Mouse (Mus musculus) MEL (cell line): ENCODE results near the gene Fam213a. TPM values are rescaled to one million over a fixed set of nuclear protein-coding genes. Genes with fewer than 3 reads are reported as not detected.
A peak's percentile ranks its signal among the peaks of the same experiment; 100 is the strongest.

Source experiments
- DNase-seq: peaks from one replicate; pipeline ENCODE4 v3.0.0; 2011; ENCODE audit warnings: low read depth, low spot score
- H3K27ac ChIP-seq: 2 replicates; pipeline ENCODE4 v1.5.1; 2012; ENCODE audit warnings: low read depth, mild to moderate bottlenecking, control low read depth, low read length, moderate library complexity; ENCODE audit not compliant: control insufficient read depth
- H3K27me3 ChIP-seq, 2 experiments: fragments of 150-350 bp in 1 of 2; sonication (generic) in 1 of 2; 2 replicates each; pipeline ENCODE4 v1.6.1; 2012; ENCODE audit warnings: low read length in 2 of 2, mild to moderate bottlenecking in 2 of 2, improper control_type of control experiment in 1 of 2, moderate library complexity in 1 of 2; ENCODE audit not compliant: insufficient read depth in 2 of 2, control insufficient read depth in 1 of 2
- H3K36me3 ChIP-seq, 2 experiments: 2 replicates each; pipeline ENCODE4 v1.6.1; 2012 to 2014; ENCODE audit warnings: low read length in 2 of 2, improper control_type of control experiment in 1 of 2, inconsistent platforms in 1 of 2, mild to moderate bottlenecking in 1 of 2; ENCODE audit not compliant: insufficient read depth in 2 of 2, control insufficient read depth in 1 of 2
- H3K4me1 ChIP-seq, 2 experiments: fragments of 150-350 bp in 1 of 2; sonication (generic) in 1 of 2; 2 replicates each; pipeline ENCODE4 v1.6.1; 2012; ENCODE audit warnings: low read length in 2 of 2, improper control_type of control experiment in 1 of 2, mild to moderate bottlenecking in 1 of 2; ENCODE audit not compliant: insufficient read depth in 2 of 2, control insufficient read depth in 1 of 2
- H3K4me3 ChIP-seq, 2 experiments: fragments of 150-350 bp in 1 of 2; sonication (generic) in 1 of 2; 2 replicates each; pipeline ENCODE4 v1.5.1; 2012; ENCODE audit warnings: low read depth in 2 of 2, low read length in 2 of 2, mild to moderate bottlenecking in 2 of 2, moderate library complexity in 2 of 2, control low read depth in 1 of 2, improper control_type of control experiment in 1 of 2; ENCODE audit not compliant: control insufficient read depth in 1 of 2, insufficient read depth in 1 of 2
- H3K79me2 ChIP-seq: 2 replicates; pipeline ENCODE4 v1.6.1; 2012; ENCODE audit warnings: mild to moderate bottlenecking, low read length, moderate library complexity; ENCODE audit not compliant: control insufficient read depth, poor library complexity, insufficient read depth
- H3K9ac ChIP-seq: 2 replicates; pipeline ENCODE4 v1.6.1; 2012; ENCODE audit warnings: low read depth, mild to moderate bottlenecking, control low read depth, low read length, moderate library complexity; ENCODE audit not compliant: control insufficient read depth, poor library complexity, severe bottlenecking
- H3K9me3 ChIP-seq: fragments of 150-350 bp; sonication (generic); replicated peaks from 2 replicates; pipeline ENCODE4 v1.6.1; 2012; ENCODE audit warnings: mild to moderate bottlenecking, low read length, improper control_type of control experiment, moderate library complexity; ENCODE audit not compliant: insufficient read depth
- CHD2 ChIP-seq: IDR thresholded peaks from 2 replicates; pipeline ENCODE4 v1.6.1; 2011; ENCODE audit warnings: low read length, improper control_type of control experiment
- CTCF ChIP-seq, 3 experiments: IDR thresholded peaks in 2 of 3; conservative IDR thresholded peaks in 1 of 3; 2 replicates each; pipeline ENCODE4 v1.5.1; 2011 to 2012; ENCODE audit warnings: low read length in 3 of 3, low read depth in 2 of 3, mild to moderate bottlenecking in 2 of 3, improper control_type of control experiment in 1 of 3, inconsistent platforms in 1 of 3, mixed read lengths in 1 of 3, moderate library complexity in 1 of 3; ENCODE audit not compliant: control insufficient read depth in 1 of 3, insufficient read depth in 1 of 3, poor library complexity in 1 of 3, severe bottlenecking in 1 of 3
- ETS1 ChIP-seq: IDR thresholded peaks from 2 replicates; pipeline ENCODE4 v1.6.1; 2012; ENCODE audit warnings: low read depth, mild to moderate bottlenecking, inconsistent platforms, low read length, improper control_type of control experiment, moderate library complexity
- GABPA ChIP-seq: IDR thresholded peaks from 2 replicates; pipeline ENCODE4 v1.6.1; 2012; ENCODE audit warnings: low read depth, mild to moderate bottlenecking, inconsistent platforms, low read length, improper control_type of control experiment, moderate library complexity
- GATA1 ChIP-seq: IDR thresholded peaks from 2 replicates; pipeline ENCODE4 v1.6.1; 2011; ENCODE audit warnings: low read depth, low read length, improper control_type of control experiment
- HCFC1 ChIP-seq: IDR thresholded peaks from 2 replicates; pipeline ENCODE4 v1.6.1; 2012; ENCODE audit warnings: low read depth, mild to moderate bottlenecking, inconsistent platforms, low read length, improper control_type of control experiment, moderate library complexity
- MAFK ChIP-seq: IDR thresholded peaks from 2 replicates; pipeline ENCODE4 v1.6.1; 2011; ENCODE audit warnings: low read depth, mild to moderate bottlenecking, low read length, improper control_type of control experiment, borderline replicate concordance
- MAZ ChIP-seq: IDR thresholded peaks from 2 replicates; pipeline ENCODE4 v1.6.1; 2012; ENCODE audit warnings: low read depth, mild to moderate bottlenecking, inconsistent platforms, low read length, improper control_type of control experiment
- MXI1 ChIP-seq: IDR thresholded peaks from 2 replicates; pipeline ENCODE4 v1.6.1; 2011; ENCODE audit warnings: mild to moderate bottlenecking, low read depth, low read length, improper control_type of control experiment
- MYB ChIP-seq: IDR thresholded peaks from 2 replicates; pipeline ENCODE4 v1.6.1; 2011; ENCODE audit warnings: mild to moderate bottlenecking, low read depth, low read length, improper control_type of control experiment
- POLR2AphosphoS2 ChIP-seq: IDR thresholded peaks from 2 replicates; pipeline ENCODE4 v1.6.1; 2011; ENCODE audit warnings: low read length, improper control_type of control experiment
- POLR2AphosphoS5 ChIP-seq: IDR thresholded peaks from 2 replicates; pipeline ENCODE4 v1.6.1; 2012; ENCODE audit warnings: low read depth, borderline replicate concordance, mild to moderate bottlenecking, inconsistent platforms, low read length, moderate library complexity, mixed read lengths
- RAD21 ChIP-seq: IDR thresholded peaks from 2 replicates; pipeline ENCODE4 v1.6.1; 2011; ENCODE audit warnings: mild to moderate bottlenecking, low read depth, low read length, improper control_type of control experiment
- RCOR1 ChIP-seq: IDR thresholded peaks from 2 replicates; pipeline ENCODE4 v1.6.1; 2012; ENCODE audit warnings: low read depth, mild to moderate bottlenecking, inconsistent platforms, low read length, improper control_type of control experiment
- TAL1 ChIP-seq: IDR thresholded peaks from 2 replicates; pipeline ENCODE4 v1.6.1; 2012; ENCODE audit warnings: mild to moderate bottlenecking, inconsistent platforms, low read length, moderate library complexity, mixed read lengths
- TCF12 ChIP-seq: IDR thresholded peaks from 2 replicates; pipeline ENCODE4 v1.6.1; 2014; ENCODE audit warnings: low read depth, mild to moderate bottlenecking, inconsistent platforms, low read length, improper control_type of control experiment, moderate library complexity
- USF1 ChIP-seq: IDR thresholded peaks from 2 replicates; pipeline ENCODE4 v1.6.1; 2014; ENCODE audit warnings: low read depth, mild to moderate bottlenecking, inconsistent platforms, low read length, improper control_type of control experiment, moderate library complexity
- USF2 ChIP-seq, 2 experiments: IDR thresholded peaks; 2 replicates each; pipeline ENCODE4 v1.6.1; 2011 to 2012; ENCODE audit warnings: improper control_type of control experiment in 2 of 2, low read length in 2 of 2, borderline replicate concordance in 1 of 2, inconsistent platforms in 1 of 2, low read depth in 1 of 2, mild to moderate bottlenecking in 1 of 2; ENCODE audit not compliant: insufficient read depth in 1 of 2
- ZC3H11A ChIP-seq: IDR thresholded peaks from 2 replicates; pipeline ENCODE4 v1.6.1; 2012; ENCODE audit warnings: low read depth, mild to moderate bottlenecking, inconsistent platforms, low read length, improper control_type of control experiment
- ZMIZ1 ChIP-seq: IDR thresholded peaks from 2 replicates; pipeline ENCODE4 v1.6.1; 2012; ENCODE audit warnings: low read depth, mild to moderate bottlenecking, inconsistent platforms, low read length, improper control_type of control experiment, moderate library complexity
- polyA plus RNA-seq, 2 experiments: library from polyadenylated mRNA; stranded (reverse) in 1 of 2; unstranded in 1 of 2; fragments of >175 nt in 1 of 2; fragments of >200 nt in 1 of 2; gene quantifications; 2 replicates each; pipeline versions ENCODE4 v1.2.1 to v1.2.4; 2012; ENCODE audit warnings: low replicate concordance in 2 of 2, low read depth in 1 of 2; ENCODE audit not compliant: insufficient read length in 2 of 2, insufficient read depth in 1 of 2, missing spikeins in 1 of 2
- total RNA-seq: library from RNA; depleted of rRNA; stranded (reverse); fragments of 300-350 nt; gene quantifications from 2 replicates; pipeline ENCODE4 v1.2.3, GENCODE M21; 2012

Gene Fam213a
- total and polyA plus RNA-seq, 3 experiments = 19.2 to 28.5 TPM; not detected in 1

DNA sequence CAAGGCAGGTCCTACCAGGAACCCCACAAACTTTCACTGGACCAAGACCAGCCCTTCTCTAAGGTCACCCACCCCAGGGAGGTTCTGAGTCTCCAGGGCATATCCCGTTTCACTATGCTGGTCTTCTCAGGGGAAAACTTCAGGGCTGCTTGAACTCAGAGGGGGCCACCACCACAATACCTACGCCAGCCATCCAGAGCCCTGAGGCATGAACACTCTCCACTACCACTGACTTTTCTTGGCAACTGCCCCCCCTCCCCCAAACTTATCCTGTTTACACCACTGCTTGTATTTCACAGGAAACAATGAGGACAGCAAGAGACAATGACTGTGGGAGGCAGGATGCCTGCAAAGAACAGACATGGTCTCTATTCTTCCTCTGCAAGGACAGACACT lies 54.6 kb downstream of the Fam213a start:
- peaks cover 16% of the 10 kb centered on the region; the same call in 1 of the 2 replicates for H3K79me2 ChIP-seq
- peak overlapping the region; percentile 16; the same call in 1 of the 2 replicates for H3K27ac ChIP-seq
- no peak overlapping the region for H3K4me3 ChIP-seq
- H3K4me1 ChIP-seq = peaks cover 12 to 43% of the 10 kb centered on the region in 2 experiments
- TF ChIP-seq RCOR1 = no peak
- TF ChIP-seq POLR2AphosphoS5 = no peak
- no peak for TF ChIP-seq TAL1
- no peak for TF ChIP-seq CHD2
- TF ChIP-seq USF2 (IDR thresholded peaks at IDR 0.05; ENCODE audit: borderline replicate concordance in 1 of 2, insufficient read depth in 1 of 2, low read depth in 1 of 2, low read length in 2 of 2) = no peak
- TF ChIP-seq USF1 = no peak
- no peak for TF ChIP-seq MAZ
- TF ChIP-seq RAD21 = no peak
- no peak for TF ChIP-seq HCFC1
- TF ChIP-seq GABPA = no peak
- no peak for TF ChIP-seq MAFK
- no peak for TF ChIP-seq ZMIZ1
- no peak for TF ChIP-seq CTCF (IDR thresholded peaks at IDR 0.05 in 2 of 3, conservative IDR thresholded peaks at IDR 0.05 in 1 of 3; ENCODE audit: control insufficient read depth in 1 of 3, insufficient read depth in 1 of 3, low read depth in 2 of 3, low read length in 3 of 3, poor library complexity in 1 of 3, severe bottlenecking in 1 of 3)
- no peak for TF ChIP-seq MYB
- no peak for TF ChIP-seq POLR2AphosphoS2
- no peak for TF ChIP-seq TCF12
- no peak for TF ChIP-seq MXI1
- no peak for TF ChIP-seq GATA1
- TF ChIP-seq ZC3H11A = no peak
- TF ChIP-seq ETS1 = no peak
- TF ChIP-seq, all 39 proteins: peak for 0
- no peak for DNase-seq
- Histone ChIP-seq H3K9ac (peak overlapping the region; percentile 15; the same call in 1 of the 2 replicates), H3K9me3 (no peaks in the 10 kb centered on the region), H3K36me3 (peaks cover 0 to 35% of the 10 kb centered on the region in 2 experiments; a peak in 2 of 4 replicates), H3K27me3 (no peaks in the 10 kb centered on the region)
